Mouse (Mus musculus) limb, embryonic 11.5 days (tissue): ENCODE results near the gene Eef1a1. TPM values are rescaled to one million over a fixed set of nuclear protein-coding genes. Genes with fewer than 3 reads are reported as not detected.
A peak's percentile ranks its signal among the peaks of the same experiment; 100 is the strongest.
"Not testable (repeated sequence)": the region's sequence is repeated elsewhere in the genome, so short reads cannot be mapped to it uniquely, and the experiment has no call there.

Experiments
- ATAC-seq: fragments of 200-750 bp; cut with Nextera tagmentation; 2 replicates; pipeline ENCODE4 v1.8.0; 2017; ENCODE audit warnings: low read depth; ENCODE audit not compliant: insufficient number of reproducible peaks, low FRiP score, low TSS enrichment
- DNase-seq: peaks from one replicate; pipeline ENCODE4 v3.0.0-alpha.2; 2015; ENCODE audit warnings: low spot score
- H3K27ac ChIP-seq: fragments of 300-500 bp; sonication (generic); replicated peaks from 2 replicates; pipeline ENCODE4 v1.5.1; 2014; ENCODE audit warnings: low read depth, mild to moderate bottlenecking, low read length
- H3K27me3 ChIP-seq: fragments of 300-500 bp; sonication (generic); 2 replicates; pipeline ENCODE4 v1.6.1; 2014; ENCODE audit warnings: mild to moderate bottlenecking, low read length, mixed read lengths; ENCODE audit not compliant: control insufficient read depth, insufficient read depth
- H3K36me3 ChIP-seq: fragments of 300-500 bp; sonication (generic); 2 replicates; pipeline ENCODE4 v1.6.1; 2014; ENCODE audit warnings: mild to moderate bottlenecking, low read length, moderate library complexity, mixed read lengths; ENCODE audit not compliant: control insufficient read depth, insufficient read depth
- H3K4me1 ChIP-seq: fragments of 300-500 bp; sonication (generic); 2 replicates; pipeline ENCODE4 v1.6.1; 2014; ENCODE audit warnings: low read length, mixed read lengths; ENCODE audit not compliant: control insufficient read depth, insufficient read depth
- H3K4me2 ChIP-seq: fragments of 300-500 bp; sonication (generic); 2 replicates; pipeline ENCODE4 v1.6.1; 2014; ENCODE audit warnings: low read depth, mild to moderate bottlenecking, moderate library complexity; ENCODE audit not compliant: severe bottlenecking
- H3K4me3 ChIP-seq: fragments of 300-500 bp; sonication (generic); 2 replicates; pipeline ENCODE4 v1.5.1; 2014; ENCODE audit warnings: low read depth, low read length
- H3K9ac ChIP-seq: fragments of 300-500 bp; sonication (generic); 2 replicates; pipeline ENCODE4 v1.6.1; 2014; ENCODE audit warnings: mild to moderate bottlenecking, low read length
- H3K9me3 ChIP-seq: fragments of 300-500 bp; sonication (generic); 2 replicates; pipeline ENCODE4 v1.6.1; 2016; ENCODE audit warnings: low read length; ENCODE audit not compliant: control insufficient read depth
- WGBS: fragments of 180-500 bp; shearing (Covaris S2); extraction: QIAGEN DNeasy Blood & Tissue Kit; methylation state at CpG from one replicate; pipeline ENCODE4 v1.1.7; 2014; 5-methylcytosine and 5-hydroxymethylcytosine counted together
- polyA plus RNA-seq: library from polyadenylated mRNA; unstranded; fragments of >200 nt; fragmentation: Nextera tagmentation; extraction: Ambion mirVana; gene quantifications from 2 replicates; pipeline ENCODE4 v1.2.1, GENCODE M21; 2014

Gene Eef1a1
- polyA plus RNA-seq, 1 experiment from 2014 or later = 5,240 TPM

DNA sequence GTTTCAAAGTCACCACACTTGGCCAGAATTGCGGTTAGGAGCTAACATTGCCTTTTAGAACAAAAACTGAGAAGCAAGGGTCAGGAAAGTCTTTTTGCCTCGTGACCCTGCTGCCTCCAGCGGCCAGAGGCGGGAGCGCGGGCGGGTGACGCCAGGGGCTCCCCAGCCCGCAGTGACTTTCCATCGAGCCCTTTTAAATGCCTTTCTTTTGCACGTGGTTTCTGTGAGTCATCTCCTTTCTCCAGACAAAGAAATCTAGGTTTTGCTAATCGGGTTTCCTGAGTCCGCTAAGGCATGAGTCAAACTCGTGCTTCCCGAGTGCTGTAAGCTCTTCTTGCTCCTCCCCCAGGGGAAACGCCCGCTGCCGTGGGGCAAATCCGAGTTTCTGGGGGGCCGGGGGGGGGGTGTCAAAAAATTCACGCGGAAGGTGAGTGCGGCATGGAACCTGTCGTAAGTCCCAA lies 38.4 kb upstream of the Eef1a1 start:
- Histone ChIP-seq H3K36me3 (no peaks in the 10 kb centered on the region), H3K4me1 (no peaks in the 10 kb centered on the region), H3K4me3 (peak overlapping the region; percentile 39), H3K9me3 (no peaks in the 10 kb centered on the region), H3K27ac (peak overlapping the region; percentile 36; the same call in 1 of the 2 replicates), H3K4me2 (peak overlapping the region; percentile 80), H3K9ac (peak overlapping the region; percentile 60), H3K27me3 (no peaks in the 10 kb centered on the region)
- ATAC-seq (peak; percentile 40; the same call in 1 of the 2 replicates), DNase-seq (peak; percentile 89)
- WGBS = under 1% methylated on average over 24 of the region's 24 CpGs

DNA sequence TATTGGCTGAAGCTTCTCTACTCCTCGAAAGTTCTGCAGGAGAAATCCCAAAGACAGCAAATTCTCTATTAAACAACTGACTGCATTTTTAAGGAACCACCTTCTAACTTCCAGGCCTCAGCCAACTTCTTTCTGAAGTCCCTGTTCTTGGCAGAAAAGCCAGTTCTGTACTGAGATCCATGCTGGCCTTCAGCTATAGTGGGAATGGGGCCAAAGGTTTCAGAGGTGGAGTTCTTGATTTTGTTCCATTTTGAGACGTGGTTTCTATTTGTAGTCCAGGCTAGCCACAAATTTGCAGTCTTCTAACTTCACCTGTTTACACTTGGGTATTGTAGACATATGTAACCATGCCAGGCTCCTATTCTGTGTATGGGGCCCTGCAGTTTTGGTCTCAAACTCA lies 37.3 kb upstream of the Eef1a1 start:
- DNase-seq (no peak), ATAC-seq (no peak)
- H3K4me2 ChIP-seq = no peak overlapping the region
- 0 out of 2 replicates have a peak, but pooled peaks cover 2% of the 10 kb centered on the region for H3K4me1 ChIP-seq
- no peaks in the 10 kb centered on the region for H3K9me3 ChIP-seq
- H3K27me3 ChIP-seq = no peaks in the 10 kb centered on the region
- no peak overlapping the region for H3K9ac ChIP-seq
- H3K4me3 ChIP-seq = no peak overlapping the region
- 90% methylated on average over 2 of the region's 2 CpGs for WGBS
- no peak overlapping the region for H3K27ac ChIP-seq
- H3K36me3 ChIP-seq = no peaks in the 10 kb centered on the region

DNA sequence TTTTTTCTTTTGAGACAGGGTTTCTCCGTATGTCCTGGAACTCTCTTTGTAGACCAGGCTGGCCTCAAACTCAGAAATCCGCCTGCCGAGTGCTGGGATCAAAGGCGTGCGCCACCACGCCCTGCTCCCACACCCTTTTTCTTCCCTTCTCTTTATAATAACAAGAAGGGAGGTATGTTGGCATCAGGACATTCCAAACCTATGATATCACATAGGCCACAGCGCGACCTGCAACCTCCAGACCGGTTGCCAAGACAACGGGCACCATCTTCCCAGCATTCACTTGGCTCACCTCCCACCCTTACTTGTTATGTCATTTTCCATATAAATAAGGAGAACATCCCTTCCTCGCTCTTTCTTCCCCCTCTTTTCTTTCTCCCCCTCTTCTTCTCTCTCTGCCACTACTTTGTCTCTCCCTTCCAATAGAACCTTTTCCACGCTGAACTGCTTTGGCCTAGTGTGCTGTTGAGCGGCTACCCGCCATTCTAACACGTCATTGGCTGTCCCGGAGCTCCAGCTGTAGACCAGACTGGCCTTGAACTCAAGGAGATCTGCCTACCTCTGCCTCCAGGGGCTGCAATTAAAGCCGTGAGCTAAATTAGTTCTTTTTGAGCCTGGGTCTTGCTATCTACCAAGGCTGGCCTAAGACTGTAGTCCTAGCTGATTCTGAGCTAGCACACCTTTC lies 36.6 kb upstream of the Eef1a1 start:
- Histone ChIP-seq H3K36me3 (no peaks in the 10 kb centered on the region), H3K9me3 (no peaks in the 10 kb centered on the region), H3K9ac (no peak overlapping the region), H3K27me3 (no peaks in the 10 kb centered on the region), H3K4me2 (no peak overlapping the region), H3K27ac (no peak overlapping the region), H3K4me1 (0 out of 2 replicates have a peak, but pooled peaks cover 2% of the 10 kb centered on the region), H3K4me3 (no peak overlapping the region)
- no peak for DNase-seq
- 93% methylated on average over 17 of the region's 17 CpGs for WGBS
- no peak for ATAC-seq

DNA sequence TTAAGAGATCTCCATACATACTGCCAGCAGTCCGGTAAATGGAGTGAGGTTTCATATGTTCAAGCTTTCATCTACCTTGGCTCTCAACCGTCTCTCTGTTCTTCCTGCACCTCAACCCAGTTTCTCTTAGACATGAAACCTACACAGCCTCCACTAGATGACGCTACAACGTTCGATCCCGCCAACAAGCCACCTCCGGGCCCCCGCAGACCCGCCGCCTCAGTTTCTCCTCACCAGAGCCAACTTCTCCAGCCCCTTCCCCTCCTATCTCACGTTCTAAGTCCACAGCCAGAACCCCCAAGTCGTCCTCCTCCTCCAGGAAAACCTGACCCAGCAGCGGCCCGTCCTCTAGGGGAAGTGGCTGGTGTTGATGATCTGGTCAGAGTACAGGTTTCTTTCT lies 32.7 kb upstream of the Eef1a1 start:
- Histone ChIP-seq H3K4me2 (peak overlapping the region; percentile 91), H3K27me3 (no peaks in the 10 kb centered on the region), H3K9me3 (no peaks in the 10 kb centered on the region), H3K4me1 (peaks cover 9% of the 10 kb centered on the region; the same call in 1 of the 2 replicates), H3K9ac (no peak overlapping the region; the same call in 1 of the 2 replicates), H3K27ac (0 out of 2 replicates have a peak overlapping the region, but pooled peaks have one; percentile 21), H3K4me3 (peak overlapping the region; percentile 59), H3K36me3 (no peaks in the 10 kb centered on the region)
- DNase-seq = peak; percentile 51
- 32% methylated on average over 14 of the region's 14 CpGs for WGBS
- no peak for ATAC-seq

GRCm38 (mm10) chr9:78520780-78521601 lies 32.0 kb upstream of the Eef1a1 start:
- Histone ChIP-seq H3K36me3 (no peaks in the 10 kb centered on the region), H3K27me3 (no peaks in the 10 kb centered on the region), H3K27ac (peak overlapping the region; percentile 81), H3K4me3 (peak overlapping the region; percentile 59), H3K9me3 (no peaks in the 10 kb centered on the region), H3K4me2 (peak overlapping the region; percentile 91), H3K9ac (peak overlapping the region; percentile 65), H3K4me1 (peaks cover 9% of the 10 kb centered on the region; the same call in 1 of the 2 replicates)
- ATAC-seq (peak; percentile 75), DNase-seq (peak; percentile 74)
- 1% methylated on average over 40 of the region's 40 CpGs for WGBS

GRCm38 (mm10) chr9:78520127-78520779 lies 31.3 kb upstream of the Eef1a1 start:
- no peaks in the 10 kb centered on the region for H3K27me3 ChIP-seq
- H3K36me3 ChIP-seq = no peaks in the 10 kb centered on the region
- peaks cover 9% of the 10 kb centered on the region; the same call in 1 of the 2 replicates for H3K4me1 ChIP-seq
- under 1% methylated on average over 15 of the region's 15 CpGs for WGBS
- peak; percentile 87 for ATAC-seq
- H3K27ac ChIP-seq = peak overlapping the region; percentile 81
- DNase-seq = peak; percentile 88
- no peaks in the 10 kb centered on the region for H3K9me3 ChIP-seq
- peak overlapping the region; percentile 91 for H3K4me2 ChIP-seq
- H3K4me3 ChIP-seq = peak overlapping the region; percentile 59
- H3K9ac ChIP-seq = peak overlapping the region; percentile 65

DNA sequence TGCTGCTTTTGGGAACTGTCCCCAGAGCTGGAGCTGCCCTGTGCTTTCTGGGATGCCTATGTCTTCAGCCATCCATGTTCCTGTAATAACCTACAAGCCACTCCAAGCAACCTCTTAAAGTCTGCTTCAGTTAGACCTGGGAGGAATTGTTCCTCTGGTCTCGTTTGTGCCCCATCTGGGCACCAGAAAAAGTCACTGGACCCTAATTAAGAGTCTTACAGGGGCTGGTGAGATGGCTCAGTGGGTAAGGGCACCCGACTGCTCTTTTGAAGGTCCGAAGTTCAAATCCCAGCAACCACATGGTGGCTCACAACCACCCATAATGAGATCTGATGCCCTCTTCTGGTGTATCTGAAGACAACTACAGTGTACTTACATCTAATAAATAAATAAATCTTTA lies 28.3 kb upstream of the Eef1a1 start:
- H3K27me3 ChIP-seq, H3K36me3 ChIP-seq, H3K4me1 ChIP-seq, ATAC-seq, H3K4me3 ChIP-seq, H3K4me2 ChIP-seq, H3K9me3 ChIP-seq, H3K27ac ChIP-seq, H3K9ac ChIP-seq, DNase-seq: not testable (repeated sequence)
- 64% methylated on average over 3 of the region's 3 CpGs for WGBS

- H3K4me2 ChIP-seq = no peak overlapping the region
- WGBS = 79% methylated on average over 3 of the region's 3 CpGs
- H3K9me3 ChIP-seq = no peaks in the 10 kb centered on the region
- H3K4me3 ChIP-seq = no peak overlapping the region
- ATAC-seq (no peak), DNase-seq (no peak)
- H3K27me3 ChIP-seq = no peaks in the 10 kb centered on the region
- H3K36me3 ChIP-seq = no peaks in the 10 kb centered on the region
- H3K4me1 ChIP-seq = peaks cover 7% of the 10 kb centered on the region; the same call in 1 of the 2 replicates
- no peak overlapping the region for H3K27ac ChIP-seq
- no peak overlapping the region for H3K9ac ChIP-seq
Observed at GRCm38 (mm10) chr9:78516125-78516524, 27.2 kb upstream of the Eef1a1 start.
